Mouse (Mus musculus): ENCODE measurements around the gene Clip4.

DNA sequence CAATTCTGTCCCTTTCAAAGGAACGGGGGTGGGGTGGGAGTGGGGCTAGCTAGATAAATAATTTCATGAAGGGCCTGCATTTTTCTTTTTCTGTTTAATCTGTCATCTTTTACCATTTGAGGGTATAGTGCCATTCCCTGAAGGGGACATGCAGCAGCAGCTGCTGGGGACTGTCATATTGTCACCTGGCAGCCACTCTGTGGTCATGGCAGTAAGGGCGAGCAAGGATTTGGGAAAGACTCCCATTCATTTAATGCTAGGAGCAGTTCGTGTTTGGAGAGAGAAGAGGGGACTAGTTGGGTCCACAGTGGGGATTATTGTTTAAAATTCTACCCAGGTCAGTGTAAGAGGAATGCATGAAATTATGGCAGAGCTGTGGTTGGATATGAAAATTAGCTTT, 31.8 kb upstream of the Clip4 start:
- TF ChIP-seq CTCF (IDR thresholded peaks at IDR 0.05) (no peak), POLR2A (IDR thresholded peaks at IDR 0.05; ENCODE audit: insufficient read depth, low read depth, low read length) (no peak), EP300 (IDR thresholded peaks at IDR 0.05; ENCODE audit: insufficient read depth, low read depth, low read length) (no peak)
